Mouse (Mus musculus) liver, adult 2 months (tissue): ENCODE results near the gene Taf1c.

ENCODE experiments used
- CTCF ChIP-seq: fragments of 200-500 bp; IDR thresholded peaks from 2 replicates; pipeline ENCODE4 v1.5.1; 2011; ENCODE audit warnings: low read depth, low read length, control low read depth
- POLR2A ChIP-seq: fragments of 200-500 bp; IDR thresholded peaks from 2 replicates; pipeline ENCODE4 v1.6.1; 2011; ENCODE audit warnings: low read length, control low read depth; ENCODE audit not compliant: insufficient read depth; ENCODE audit errors: extremely low read depth

DNA sequence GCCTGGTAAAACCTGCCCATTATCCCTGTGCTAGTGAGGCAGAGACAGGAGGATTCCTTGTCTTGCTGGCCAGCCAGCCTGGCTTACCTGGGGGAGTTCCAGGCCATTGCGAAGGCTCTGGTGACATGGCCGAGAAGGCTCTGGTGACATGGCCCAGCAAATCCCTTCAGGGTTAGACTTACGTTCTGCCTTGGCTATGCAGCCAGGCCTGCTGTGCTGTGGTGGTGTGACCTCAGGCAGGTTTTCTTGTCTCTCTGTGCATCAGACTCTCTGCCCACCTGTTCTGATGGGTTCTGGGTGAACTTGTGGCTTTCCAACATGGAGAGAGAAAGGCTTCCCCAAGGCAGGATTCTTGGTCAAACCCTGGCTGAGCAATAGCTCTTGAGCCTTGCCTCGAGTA is 32.4 kb upstream of the Taf1c start:
- TF ChIP-seq POLR2A, result no peak
- no peak for TF ChIP-seq CTCF
